Mouse (Mus musculus) forebrain, embryonic 16.5 days (tissue): Measurements from ENCODE around the gene Zap70. TPM values are rescaled to one million over a fixed set of nuclear protein-coding genes. Genes with fewer than 3 reads are reported as not detected.

Experiments
- ATAC-seq: fragments of 200-750 bp; cut with Nextera tagmentation; 2 replicates; pipeline ENCODE4 v1.8.0; 2017; ENCODE audit warnings: mild to moderate bottlenecking, moderate library complexity
- H3K27ac ChIP-seq: fragments of 300-500 bp; sonication (generic); 2 replicates; pipeline ENCODE4 v1.5.1; 2014; ENCODE audit warnings: low read length, control low read depth
- H3K27me3 ChIP-seq: fragments of 300-500 bp; sonication (generic); replicated peaks from 2 replicates; pipeline ENCODE4 v1.6.1; 2014; ENCODE audit warnings: low read length; ENCODE audit not compliant: control insufficient read depth, insufficient read depth
- H3K36me3 ChIP-seq: fragments of 300-500 bp; sonication (generic); 2 replicates; pipeline ENCODE4 v1.6.1; 2014; ENCODE audit not compliant: control insufficient read depth, insufficient read depth
- H3K4me1 ChIP-seq: fragments of 300-500 bp; sonication (generic); replicated peaks from 2 replicates; pipeline ENCODE4 v1.6.1; 2014; ENCODE audit warnings: low read length; ENCODE audit not compliant: control insufficient read depth, insufficient read depth
- H3K4me2 ChIP-seq: fragments of 300-500 bp; sonication (generic); 2 replicates; pipeline ENCODE4 v1.6.1; 2014; ENCODE audit warnings: mild to moderate bottlenecking, low read length, control low read depth
- H3K4me3 ChIP-seq: fragments of 300-500 bp; sonication (generic); replicated peaks from 2 replicates; pipeline ENCODE4 v1.5.1; 2014; ENCODE audit warnings: mild to moderate bottlenecking, low read length, control low read depth
- H3K9ac ChIP-seq: fragments of 300-500 bp; sonication (generic); replicated peaks from 2 replicates; pipeline ENCODE4 v1.6.1; 2014; ENCODE audit warnings: low read depth, low read length, control low read depth
- H3K9me3 ChIP-seq: fragments of 300-500 bp; sonication (generic); 2 replicates; pipeline ENCODE4 v1.6.1; 2016; ENCODE audit warnings: low read length; ENCODE audit not compliant: control insufficient read depth
- WGBS: fragments of 180-500 bp; shearing (Covaris S2); extraction: QIAGEN DNeasy Blood & Tissue Kit; methylation state at CpG from one replicate; pipeline ENCODE4 v1.1.7; 2014; 5-methylcytosine and 5-hydroxymethylcytosine counted together
- polyA plus RNA-seq: library from polyadenylated mRNA; unstranded; fragments of >200 nt; fragmentation: Nextera tagmentation; extraction: Ambion mirVana; gene quantifications from 2 replicates; pipeline ENCODE4 v1.2.1, GENCODE M21; 2015

Gene Zap70
- polyA plus RNA-seq = 1.2 and 1.4 TPM in 2 replicates

- no peaks in the 10 kb centered on the region for H3K27me3 ChIP-seq
- no peaks in the 10 kb centered on the region for H3K4me1 ChIP-seq
- H3K9ac ChIP-seq = no peak within 1 kb of the TSS
- no peak within 1 kb of the TSS for H3K4me2 ChIP-seq
- WGBS = 84% methylated on average over 11 of the region's 11 CpGs
- no peak for ATAC-seq
- H3K27ac ChIP-seq = no peak within 1 kb of the TSS
- no peaks in the 10 kb centered on the region for H3K36me3 ChIP-seq
- H3K9me3 ChIP-seq = no peaks in the 10 kb centered on the region
- no peak within 1 kb of the TSS for H3K4me3 ChIP-seq
Observed at GRCm38 (mm10) chr1:36761568-36761967, at the start of gene Zap70. Gene Zap70 (plus strand): TSS chr1:36761798.

GRCm38 (mm10) chr1:36714311-36714710 lies 47.3 kb upstream of the Zap70 start, which contains the start of gene Actr1b:
Gene Actr1b (minus strand): TSS chr1:36714422.
- Histone ChIP-seq H3K9ac (no peak within 1 kb of the TSS), H3K36me3 (no peaks in the 10 kb centered on the region), H3K4me3 (no peak within 1 kb of the TSS), H3K9me3 (no peaks in the 10 kb centered on the region), H3K27me3 (no peaks in the 10 kb centered on the region), H3K4me2 (no peak within 1 kb of the TSS), H3K4me1 (no peaks in the 10 kb centered on the region; the same call in 1 of the 2 replicates), H3K27ac (no peak within 1 kb of the TSS)
- no peak for ATAC-seq
- WGBS = 86% methylated on average over 5 of the region's 5 CpGs

GRCm38 (mm10) chr1:36718786-36719185 lies 42.8 kb upstream of the Zap70 start:
- H3K9me3 ChIP-seq = no peaks in the 10 kb centered on the region

GRCm38 (mm10) chr1:36723146-36724056 lies 38.2 kb upstream of the Zap70 start:
- H3K9me3 ChIP-seq = no peaks in the 10 kb centered on the region
- H3K27me3 ChIP-seq = no peaks in the 10 kb centered on the region
- H3K27ac ChIP-seq = no peak overlapping the region
- H3K4me3 ChIP-seq = no peak overlapping the region
- no peaks in the 10 kb centered on the region for H3K36me3 ChIP-seq
- no peak for ATAC-seq
- no peak overlapping the region for H3K4me2 ChIP-seq
- H3K4me1 ChIP-seq = no peaks in the 10 kb centered on the region
- WGBS = 77% methylated on average over 16 of the region's 16 CpGs
- no peak overlapping the region for H3K9ac ChIP-seq

More at GRCm38 (mm10) chr1:36718786-36719185, 42.8 kb upstream of the Zap70 start:
- H3K4me2 ChIP-seq = no peak overlapping the region
- no peak overlapping the region for H3K27ac ChIP-seq
- H3K27me3 ChIP-seq = no peaks in the 10 kb centered on the region
- no peaks in the 10 kb centered on the region for H3K4me1 ChIP-seq
- H3K9ac ChIP-seq = no peak overlapping the region
- H3K4me3 ChIP-seq = no peak overlapping the region
- no peaks in the 10 kb centered on the region for H3K36me3 ChIP-seq
- 92% methylated on average over 1 of the region's 1 CpGs for WGBS
- ATAC-seq = no peak

- no peak overlapping the region for H3K27ac ChIP-seq
- 44% methylated on average over 4 of the region's 4 CpGs for WGBS
- H3K4me3 ChIP-seq = no peak overlapping the region
- no peak overlapping the region for H3K4me2 ChIP-seq
- no peaks in the 10 kb centered on the region for H3K36me3 ChIP-seq
- H3K4me1 ChIP-seq = no peaks in the 10 kb centered on the region
- no peak for ATAC-seq
- no peaks in the 10 kb centered on the region for H3K9me3 ChIP-seq
- no peaks in the 10 kb centered on the region for H3K27me3 ChIP-seq
- no peak overlapping the region for H3K9ac ChIP-seq
Observed at GRCm38 (mm10) chr1:36724057-36724431, 37.6 kb upstream of the Zap70 start.

- Histone ChIP-seq H3K4me1 (no peaks in the 10 kb centered on the region), H3K4me3 (no peak overlapping the region), H3K4me2 (no peak overlapping the region), H3K36me3 (no peaks in the 10 kb centered on the region), H3K9ac (no peak overlapping the region), H3K27me3 (no peaks in the 10 kb centered on the region), H3K27ac (no peak overlapping the region), H3K9me3 (no peaks in the 10 kb centered on the region)
- 18% methylated on average over 4 of the region's 4 CpGs for WGBS
- peak; percentile 67 for ATAC-seq
Observed at GRCm38 (mm10) chr1:36737300-36737699, 24.3 kb upstream of the Zap70 start.

- no peak overlapping the region for H3K9ac ChIP-seq
- H3K9me3 ChIP-seq = no peaks in the 10 kb centered on the region
- no peak overlapping the region for H3K4me3 ChIP-seq
- no peaks in the 10 kb centered on the region for H3K27me3 ChIP-seq
- no peaks in the 10 kb centered on the region for H3K36me3 ChIP-seq
- peaks cover 2% of the 10 kb centered on the region for H3K4me1 ChIP-seq
- no peak for ATAC-seq
- WGBS = 64% methylated on average over 5 of the region's 5 CpGs
- no peak overlapping the region for H3K4me2 ChIP-seq
- no peak overlapping the region for H3K27ac ChIP-seq
Observed at GRCm38 (mm10) chr1:36739231-36739630, 22.4 kb upstream of the Zap70 start.

GRCm38 (mm10) chr1:36743046-36743445 lies 18.6 kb upstream of the Zap70 start:
- peaks cover 6% of the 10 kb centered on the region for H3K4me1 ChIP-seq
- H3K4me2 ChIP-seq = no peak overlapping the region
- no peak for ATAC-seq
- H3K4me3 ChIP-seq = no peak overlapping the region
- 83% methylated on average over 9 of the region's 9 CpGs for WGBS
- H3K27ac ChIP-seq = no peak overlapping the region
- H3K9me3 ChIP-seq = no peaks in the 10 kb centered on the region
- no peaks in the 10 kb centered on the region for H3K36me3 ChIP-seq
- H3K9ac ChIP-seq = no peak overlapping the region
- no peaks in the 10 kb centered on the region for H3K27me3 ChIP-seq

- H3K4me2 ChIP-seq = peak overlapping the region; percentile 50
- peaks cover 6% of the 10 kb centered on the region for H3K4me1 ChIP-seq
- H3K4me3 ChIP-seq = peak overlapping the region; percentile 37
- H3K27me3 ChIP-seq = no peaks in the 10 kb centered on the region
- ATAC-seq = peak; percentile 89
- no peak overlapping the region for H3K9ac ChIP-seq
- 21% methylated on average over 17 of the region's 17 CpGs for WGBS
- H3K27ac ChIP-seq = peak overlapping the region; percentile 1; the same call in 1 of the 2 replicates
- H3K9me3 ChIP-seq = no peaks in the 10 kb centered on the region
- no peaks in the 10 kb centered on the region for H3K36me3 ChIP-seq
Observed at GRCm38 (mm10) chr1:36744268-36744944, 17.2 kb upstream of the Zap70 start.
